Mouse (Mus musculus): Measurements from ENCODE around the gene Slc13a5. TPM values are rescaled to one million over a fixed set of nuclear protein-coding genes. Genes with fewer than 3 reads are reported as not detected.

Slc13a5 gene
- polyA plus RNA-seq, 1 experiment from 2014 or later, result 0.65 TPM

DNA sequence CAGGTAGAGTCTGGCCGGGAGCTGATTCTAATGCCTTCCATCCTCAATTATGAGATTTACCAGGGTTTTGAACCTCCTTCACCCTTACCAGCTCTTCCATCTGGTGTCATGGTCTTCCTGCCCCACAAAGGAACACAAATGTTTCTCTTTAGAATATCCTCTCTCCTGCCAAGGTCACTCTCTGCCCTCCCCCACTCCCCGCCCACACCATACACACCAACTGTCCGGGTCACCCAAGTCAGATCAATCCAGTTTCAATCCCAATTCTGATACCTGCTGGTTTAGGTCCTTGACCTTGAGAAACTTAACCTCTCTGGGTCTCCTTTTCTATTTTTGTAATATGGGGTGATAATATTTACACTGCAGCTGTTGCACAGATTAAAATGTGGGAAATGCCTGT, 20.5 kb upstream of the Slc13a5 start:
- Histone ChIP-seq H3K4me1 (replicated peaks; ENCODE audit: control insufficient read depth, insufficient read depth, low read length) (no peaks in the 10 kb centered on the region), H3K9me3 (ENCODE audit: control insufficient read depth, low read length) (no peaks in the 10 kb centered on the region), H3K4me3 (replicated peaks; ENCODE audit: low read length) (no peak overlapping the region), H3K27ac (ENCODE audit: low read length) (no peak overlapping the region), H3K9ac (replicated peaks; ENCODE audit: low read depth, low read length) (no peak overlapping the region), H3K36me3 (ENCODE audit: control insufficient read depth, insufficient read depth) (no peaks in the 10 kb centered on the region), H3K27me3 (replicated peaks; ENCODE audit: control insufficient read depth, insufficient read depth, low read length) (no peaks in the 10 kb centered on the region), H3K4me2 (ENCODE audit: low read length) (no peak overlapping the region)
- 81% methylated on average over 3 of the region's 3 CpGs for WGBS
- ATAC-seq, result no peak

DNA sequence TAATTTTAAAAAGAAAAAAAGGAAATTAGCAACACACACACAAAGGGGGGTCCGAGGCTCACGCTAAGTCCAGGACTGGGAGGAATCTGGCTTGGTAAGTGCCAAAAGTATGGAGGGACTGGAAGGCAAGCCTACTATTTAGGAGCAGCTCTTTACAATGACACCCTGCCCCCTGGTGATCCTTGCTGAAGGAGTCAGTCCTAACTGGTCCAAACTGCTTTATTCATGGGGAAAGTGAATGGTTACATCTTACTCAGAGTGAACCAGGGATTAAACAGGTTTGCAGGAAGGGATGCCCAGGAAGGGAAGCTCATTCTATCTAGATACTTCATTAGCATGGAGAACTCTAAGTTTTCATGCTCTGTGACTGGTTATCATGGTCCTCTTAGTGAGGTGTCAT, 20.1 kb upstream of the Slc13a5 start:
- Histone ChIP-seq H3K9ac (replicated peaks; ENCODE audit: low read depth, low read length) (no peak overlapping the region), H3K9me3 (ENCODE audit: control insufficient read depth, low read length) (no peaks in the 10 kb centered on the region), H3K4me1 (replicated peaks; ENCODE audit: control insufficient read depth, insufficient read depth, low read length) (no peaks in the 10 kb centered on the region), H3K36me3 (ENCODE audit: control insufficient read depth, insufficient read depth) (no peaks in the 10 kb centered on the region), H3K4me2 (ENCODE audit: low read length) (no peak overlapping the region), H3K27me3 (replicated peaks; ENCODE audit: control insufficient read depth, insufficient read depth, low read length) (no peaks in the 10 kb centered on the region), H3K4me3 (replicated peaks; ENCODE audit: low read length) (no peak overlapping the region), H3K27ac (ENCODE audit: low read length) (no peak overlapping the region)
- WGBS, result 86% methylated on average over 2 of the region's 2 CpGs
- no peak for ATAC-seq

DNA sequence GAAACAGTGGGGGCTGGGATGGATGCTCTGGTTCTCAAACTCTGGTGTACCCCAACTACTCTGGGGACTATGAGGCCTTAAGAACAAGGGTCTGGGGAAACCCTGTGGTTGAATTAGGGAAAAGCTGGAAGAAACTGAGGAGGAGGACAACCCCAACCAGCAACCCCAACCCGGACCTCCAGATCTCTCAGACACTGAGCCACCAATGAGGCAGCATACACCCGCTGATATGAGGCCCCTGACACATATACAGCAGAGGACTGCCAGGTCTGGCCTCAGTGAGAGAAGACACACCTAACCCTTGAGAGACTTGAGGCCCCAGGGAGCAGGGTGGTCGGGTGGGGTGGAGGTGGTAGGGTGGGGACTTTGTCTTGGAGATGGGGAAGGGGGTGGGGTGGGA, 19.6 kb upstream of the Slc13a5 start:
- Histone ChIP-seq H3K9ac (replicated peaks; ENCODE audit: low read depth, low read length) (no peak overlapping the region), H3K9me3 (ENCODE audit: control insufficient read depth, low read length) (no peaks in the 10 kb centered on the region), H3K27me3 (replicated peaks; ENCODE audit: control insufficient read depth, insufficient read depth, low read length) (no peaks in the 10 kb centered on the region), H3K4me1 (replicated peaks; ENCODE audit: control insufficient read depth, insufficient read depth, low read length) (no peaks in the 10 kb centered on the region), H3K36me3 (ENCODE audit: control insufficient read depth, insufficient read depth) (no peaks in the 10 kb centered on the region), H3K4me3 (replicated peaks; ENCODE audit: low read length) (no peak overlapping the region), H3K27ac (ENCODE audit: low read length) (no peak overlapping the region), H3K4me2 (ENCODE audit: low read length) (no peak overlapping the region)
- ATAC-seq, result no peak
- WGBS, result 90% methylated on average over 3 of the region's 3 CpGs

DNA sequence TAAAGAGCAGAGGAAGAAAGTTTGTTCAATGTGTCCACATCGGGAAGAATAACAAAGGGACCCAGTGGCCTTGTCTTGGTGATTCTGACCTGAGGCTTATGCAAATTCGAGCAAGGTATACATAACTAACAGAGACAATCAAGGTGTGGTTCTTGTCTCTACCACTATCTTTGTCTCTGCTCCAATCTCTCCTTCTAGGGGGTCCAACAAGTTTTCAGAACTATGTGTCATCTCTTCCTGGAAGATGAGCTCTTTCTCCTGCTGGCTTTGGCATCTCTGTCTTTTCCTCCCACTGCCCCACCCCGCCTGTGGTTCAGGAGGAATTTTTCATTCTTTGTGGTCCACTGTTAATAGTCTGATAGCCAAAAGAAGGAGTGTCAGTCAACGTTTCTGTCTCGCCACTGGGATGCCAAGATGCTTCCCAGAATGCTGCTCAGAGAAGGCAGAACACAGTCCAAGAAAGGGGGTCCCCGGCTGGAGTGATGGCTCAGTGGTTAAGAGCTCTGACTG, 19.0 kb upstream of the Slc13a5 start:
- ATAC-seq, result no peak
- 77% methylated on average over 6 of the region's 6 CpGs for WGBS
- no peaks in the 10 kb centered on the region for H3K4me1 ChIP-seq (replicated peaks; ENCODE audit: control insufficient read depth, insufficient read depth, low read length)
- no peak overlapping the region for H3K4me2 ChIP-seq (ENCODE audit: low read length)
- no peak overlapping the region for H3K9ac ChIP-seq (replicated peaks; ENCODE audit: low read depth, low read length)
- no peak overlapping the region for H3K4me3 ChIP-seq (replicated peaks; ENCODE audit: low read length)
- no peak overlapping the region for H3K27ac ChIP-seq (ENCODE audit: low read length)
- no peaks in the 10 kb centered on the region for H3K9me3 ChIP-seq (ENCODE audit: control insufficient read depth, low read length)
- no peaks in the 10 kb centered on the region for H3K36me3 ChIP-seq (ENCODE audit: control insufficient read depth, insufficient read depth)
- no peaks in the 10 kb centered on the region for H3K27me3 ChIP-seq (replicated peaks; ENCODE audit: control insufficient read depth, insufficient read depth, low read length)

DNA sequence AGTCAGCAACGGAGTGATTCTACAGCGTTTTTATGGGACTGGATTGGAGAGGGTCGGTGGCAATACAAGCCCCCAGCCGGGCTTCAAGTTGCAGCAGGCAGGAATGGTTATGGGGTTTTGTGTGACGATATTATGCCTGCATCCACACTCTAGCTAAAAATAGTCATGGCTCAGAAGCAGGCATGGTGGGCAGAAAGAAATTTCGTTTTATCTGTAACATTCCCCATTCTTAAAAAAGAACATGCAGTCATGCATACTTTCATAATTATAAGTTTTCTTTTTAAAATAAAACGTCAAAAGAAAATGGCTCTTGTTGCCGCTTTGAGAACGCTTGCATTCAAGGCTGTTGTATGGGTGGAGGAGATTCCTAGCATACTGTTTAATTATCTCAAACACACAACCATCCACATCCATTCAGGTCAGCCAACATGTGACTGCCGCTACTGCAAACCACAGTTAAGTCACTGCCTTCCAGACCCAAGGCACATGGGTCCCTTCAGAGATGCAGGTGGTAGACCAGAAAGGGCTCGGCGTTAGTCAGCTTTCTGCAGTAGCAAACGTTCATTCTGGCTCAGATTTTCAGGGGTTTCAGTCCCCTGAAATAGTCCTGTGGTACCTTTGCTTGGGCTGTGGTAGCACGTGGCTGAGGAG, 17.6 kb upstream of the Slc13a5 start:
- no peak overlapping the region for H3K27ac ChIP-seq (ENCODE audit: low read length)
- H3K9me3 ChIP-seq (ENCODE audit: control insufficient read depth, low read length), result no peaks in the 10 kb centered on the region
- WGBS, result 81% methylated on average over 14 of the region's 14 CpGs
- no peaks in the 10 kb centered on the region for H3K4me1 ChIP-seq (replicated peaks; ENCODE audit: control insufficient read depth, insufficient read depth, low read length)
- no peak for ATAC-seq
- H3K4me2 ChIP-seq (ENCODE audit: low read length), result no peak overlapping the region
- H3K27me3 ChIP-seq (replicated peaks; ENCODE audit: control insufficient read depth, insufficient read depth, low read length), result no peaks in the 10 kb centered on the region
- H3K36me3 ChIP-seq (ENCODE audit: control insufficient read depth, insufficient read depth), result no peaks in the 10 kb centered on the region
- H3K9ac ChIP-seq (replicated peaks; ENCODE audit: low read depth, low read length), result no peak overlapping the region
- no peak overlapping the region for H3K4me3 ChIP-seq (replicated peaks; ENCODE audit: low read length)

DNA sequence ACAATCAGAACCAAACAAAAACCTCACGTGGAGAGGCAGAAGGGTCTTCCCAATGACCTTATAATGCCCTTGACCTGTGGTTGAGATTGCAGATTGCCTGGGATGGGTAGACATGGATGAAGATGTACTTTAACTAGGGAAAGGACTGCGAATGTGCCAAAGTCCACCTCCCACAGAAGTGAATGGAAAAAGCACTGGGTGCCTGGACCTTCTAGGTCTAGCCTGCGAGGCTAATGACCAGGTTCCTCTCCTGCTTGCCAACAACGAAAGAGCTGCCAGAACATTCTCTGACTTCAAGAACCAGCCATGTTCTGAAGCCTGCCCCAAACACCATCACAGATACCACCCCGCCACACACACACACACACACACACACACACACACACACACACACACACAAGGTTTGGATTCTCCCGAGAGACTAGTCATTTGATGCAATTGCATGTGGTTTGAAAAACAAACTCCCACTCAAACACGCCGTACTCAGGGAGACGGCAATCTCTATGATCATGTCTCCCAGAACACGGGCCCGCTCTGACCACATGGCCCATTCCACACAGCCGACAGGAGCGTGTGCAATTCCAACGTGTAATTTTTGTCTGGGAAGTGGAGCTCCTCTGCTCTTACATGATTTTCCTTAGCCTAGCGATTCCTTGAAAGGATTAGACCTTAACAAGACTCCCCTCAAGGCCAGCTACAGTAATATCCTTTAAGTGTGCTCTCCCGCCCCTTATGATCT, 16.6 kb upstream of the Slc13a5 start:
- Histone ChIP-seq H3K4me2 (ENCODE audit: low read length) (no peak overlapping the region), H3K4me3 (replicated peaks; ENCODE audit: low read length) (no peak overlapping the region), H3K9me3 (ENCODE audit: control insufficient read depth, low read length) (no peaks in the 10 kb centered on the region), H3K4me1 (replicated peaks; ENCODE audit: control insufficient read depth, insufficient read depth, low read length) (no peaks in the 10 kb centered on the region), H3K9ac (replicated peaks; ENCODE audit: low read depth, low read length) (no peak overlapping the region), H3K27me3 (replicated peaks; ENCODE audit: control insufficient read depth, insufficient read depth, low read length) (no peaks in the 10 kb centered on the region), H3K27ac (ENCODE audit: low read length) (no peak overlapping the region), H3K36me3 (ENCODE audit: control insufficient read depth, insufficient read depth) (no peaks in the 10 kb centered on the region)
- 88% methylated on average over 16 of the region's 16 CpGs for WGBS
- no peak for ATAC-seq

DNA sequence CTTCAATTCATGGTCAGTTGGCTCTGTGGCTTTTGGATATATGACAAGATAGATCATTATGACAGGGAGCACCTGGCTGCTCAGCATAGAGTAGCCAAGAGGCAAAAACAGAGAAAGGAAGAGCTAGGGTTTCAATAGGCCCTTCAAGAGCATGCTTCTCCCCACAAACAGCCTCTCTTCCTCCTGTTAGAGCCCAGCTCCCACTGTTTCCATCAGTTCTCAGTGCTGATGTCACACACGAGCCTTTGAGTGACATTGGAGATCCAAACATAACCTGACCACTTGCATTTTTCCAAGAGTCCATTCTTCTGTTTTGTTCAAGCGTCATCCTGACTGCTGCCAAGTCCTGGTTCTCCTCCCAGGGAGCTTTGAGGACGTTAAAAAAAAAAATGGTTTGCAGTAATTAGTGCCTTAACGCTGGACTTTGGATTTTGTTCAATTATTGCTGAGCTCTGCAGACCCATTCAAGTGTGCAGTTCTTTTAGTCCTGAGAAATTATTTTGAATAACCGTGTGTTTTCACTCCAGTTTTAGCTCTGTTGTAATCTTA, 14.9 kb upstream of the Slc13a5 start:
- ATAC-seq, result no peak
- Histone ChIP-seq H3K4me1 (replicated peaks; ENCODE audit: control insufficient read depth, insufficient read depth, low read length) (no peaks in the 10 kb centered on the region), H3K9ac (replicated peaks; ENCODE audit: low read depth, low read length) (no peak overlapping the region), H3K4me2 (ENCODE audit: low read length) (no peak overlapping the region), H3K27me3 (replicated peaks; ENCODE audit: control insufficient read depth, insufficient read depth, low read length) (no peaks in the 10 kb centered on the region), H3K36me3 (ENCODE audit: control insufficient read depth, insufficient read depth) (no peaks in the 10 kb centered on the region), H3K27ac (ENCODE audit: low read length) (no peak overlapping the region), H3K4me3 (replicated peaks; ENCODE audit: low read length) (no peak overlapping the region), H3K9me3 (ENCODE audit: control insufficient read depth, low read length) (no peaks in the 10 kb centered on the region)
- 17% methylated on average over 5 of the region's 5 CpGs for WGBS

DNA sequence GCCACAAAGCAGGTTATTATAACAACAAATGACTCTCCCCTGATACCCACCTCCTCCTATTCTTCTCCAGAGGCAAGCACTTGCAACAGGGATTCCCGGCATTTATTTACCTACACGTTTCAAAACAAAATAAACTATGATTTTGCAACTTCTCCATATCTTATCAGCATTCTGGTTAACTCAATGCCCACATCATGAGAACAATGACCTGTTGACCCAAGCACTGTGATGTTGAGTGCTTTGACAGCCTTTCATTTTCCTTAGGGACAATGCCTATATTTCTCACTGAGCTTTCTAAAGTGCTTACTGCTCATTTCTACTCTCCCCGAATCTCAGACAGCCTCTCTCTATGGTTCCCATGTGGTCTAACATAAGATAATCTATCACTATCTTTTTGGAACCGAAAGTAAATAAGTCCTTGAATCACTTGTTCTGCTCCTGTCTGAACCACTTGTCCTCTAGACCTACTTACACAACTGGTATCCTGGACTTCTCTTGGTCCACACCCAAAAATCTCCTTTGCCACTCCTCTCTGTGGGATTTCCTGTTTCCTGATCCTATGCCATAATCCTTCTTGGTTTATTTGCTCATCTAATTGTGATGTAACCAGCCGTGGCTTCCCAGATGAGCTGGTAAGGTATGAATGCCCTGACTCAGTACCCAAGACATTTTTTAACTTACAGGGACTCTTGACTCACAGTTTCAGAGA, 14.3 kb upstream of the Slc13a5 start:
- 88% methylated on average over 5 of the region's 5 CpGs for WGBS
- Histone ChIP-seq H3K4me2 (ENCODE audit: low read length) (no peak overlapping the region), H3K27ac (ENCODE audit: low read length) (no peak overlapping the region), H3K4me3 (replicated peaks; ENCODE audit: low read length) (no peak overlapping the region), H3K36me3 (ENCODE audit: control insufficient read depth, insufficient read depth) (no peaks in the 10 kb centered on the region), H3K4me1 (replicated peaks; ENCODE audit: control insufficient read depth, insufficient read depth, low read length) (no peaks in the 10 kb centered on the region), H3K27me3 (replicated peaks; ENCODE audit: control insufficient read depth, insufficient read depth, low read length) (no peaks in the 10 kb centered on the region), H3K9me3 (ENCODE audit: control insufficient read depth, low read length) (no peaks in the 10 kb centered on the region), H3K9ac (replicated peaks; ENCODE audit: low read depth, low read length) (no peak overlapping the region)
- ATAC-seq, result no peak

DNA sequence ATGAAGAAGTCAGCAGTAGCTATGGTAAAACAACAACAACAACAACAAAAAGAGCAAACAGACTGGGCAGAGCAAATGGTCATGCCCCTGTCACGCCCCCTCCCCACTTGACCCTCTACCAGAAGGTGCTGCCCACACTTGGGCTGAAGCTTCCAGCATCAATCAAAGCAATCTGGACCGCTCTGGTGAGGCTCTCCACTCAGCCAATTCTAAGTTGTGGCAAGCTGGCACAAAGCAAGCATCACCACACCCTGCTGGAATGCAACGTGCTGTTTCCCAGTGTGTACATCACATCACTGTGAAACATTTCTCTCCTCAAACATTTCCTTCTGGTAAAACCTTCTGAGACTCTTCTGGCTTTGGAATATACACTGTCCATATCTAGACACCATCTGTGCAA, 6.3 kb upstream of the Slc13a5 start:
- Histone ChIP-seq H3K27me3 (replicated peaks; ENCODE audit: control insufficient read depth, insufficient read depth, low read length) (no peaks in the 10 kb centered on the region), H3K36me3 (ENCODE audit: control insufficient read depth, insufficient read depth) (no peaks in the 10 kb centered on the region), H3K4me2 (ENCODE audit: low read length) (no peak overlapping the region), H3K9ac (replicated peaks; ENCODE audit: low read depth, low read length) (no peak overlapping the region), H3K4me1 (replicated peaks; ENCODE audit: control insufficient read depth, insufficient read depth, low read length) (no peaks in the 10 kb centered on the region), H3K27ac (ENCODE audit: low read length) (no peak overlapping the region), H3K9me3 (ENCODE audit: control insufficient read depth, low read length) (no peaks in the 10 kb centered on the region), H3K4me3 (replicated peaks; ENCODE audit: low read length) (no peak overlapping the region)
- WGBS, result 61% methylated on average over 3 of the region's 3 CpGs
- ATAC-seq, result no peak
